Mouse (Mus musculus): ENCODE data around the gene Psmd8.
A peak's percentile ranks its signal among the peaks of the same experiment; 100 is the strongest.
"Not testable (repeated sequence)": the region's sequence is repeated elsewhere in the genome, so short reads cannot be mapped to it uniquely, and the experiment has no call there.

The Psmd8 gene

GRCm38 (mm10) chr7:29170066-29170754 is 10.3 kb downstream of the Psmd8 start, which contains the start of the genes Ggn and Spred3:
Ggn (plus strand) TSS chr7:29170210.
Spred3 (minus strand) TSS chr7:29170411.
- peak; percentile 84 for DNase-seq (ENCODE audit: low spot score)

- peak; percentile 85 for DNase-seq (ENCODE audit: low spot score)
Observed at GRCm38 (mm10) chr7:29169231-29170065, 11.1 kb downstream of the Psmd8 start.

GRCm38 (mm10) chr7:29168791-29169230 is 11.7 kb downstream of the Psmd8 start:
- DNase-seq (ENCODE audit: low spot score) = no peak

- DNase-seq (ENCODE audit: low spot score) = no peak
Observed at GRCm38 (mm10) chr7:29168121-29168695, 12.3 kb downstream of the Psmd8 start.

- no peak for DNase-seq (ENCODE audit: low spot score)
Observed at GRCm38 (mm10) chr7:29167656-29168055, 12.8 kb downstream of the Psmd8 start.

GRCm38 (mm10) chr7:29162750-29163525 is 17.6 kb downstream of the Psmd8 start:
- peak; percentile 55 for DNase-seq (ENCODE audit: low spot score)

GRCm38 (mm10) chr7:29162294-29162693 is 18.2 kb downstream of the Psmd8 start:
- no peak for DNase-seq (ENCODE audit: low spot score)

- no peak for DNase-seq (ENCODE audit: low spot score)
Observed at GRCm38 (mm10) chr7:29158264-29158663, 22.2 kb downstream of the Psmd8 start.

- peak; percentile 88 for DNase-seq (ENCODE audit: low spot score)
Observed at GRCm38 (mm10) chr7:29155838-29156782, 24.4 kb downstream of the Psmd8 start, which contains the start of gene Fam98c. Fam98c (minus strand) TSS chr7:29156234.

- peak; percentile 91 for DNase-seq (ENCODE audit: low spot score)
Observed at GRCm38 (mm10) chr7:29155196-29155837, 25.2 kb downstream of the Psmd8 start.

GRCm38 (mm10) chr7:29154018-29154720 is 26.3 kb downstream of the Psmd8 start:
- no peak for DNase-seq (ENCODE audit: low spot score)

- no peak for DNase-seq (ENCODE audit: low spot score)
Observed at GRCm38 (mm10) chr7:29151486-29151885, 29.0 kb downstream of the Psmd8 start.

- DNase-seq (ENCODE audit: low spot score) = no peak
Observed at GRCm38 (mm10) chr7:29148771-29149170, 31.7 kb downstream of the Psmd8 start.

- no peak for DNase-seq (ENCODE audit: low spot score)
Observed at GRCm38 (mm10) chr7:29146625-29147367, 33.7 kb downstream of the Psmd8 start.

- DNase-seq (ENCODE audit: low spot score) = no peak
Observed at GRCm38 (mm10) chr7:29144006-29144405, 36.5 kb downstream of the Psmd8 start.

- no peak for DNase-seq (ENCODE audit: low spot score)
Observed at GRCm38 (mm10) chr7:29141416-29141815, 39.1 kb downstream of the Psmd8 start.

GRCm38 (mm10) chr7:29139237-29139636 is 41.3 kb downstream of the Psmd8 start:
- DNase-seq (ENCODE audit: low spot score) = not testable (repeated sequence)

- DNase-seq (ENCODE audit: low spot score) = no peak
Observed at GRCm38 (mm10) chr7:29137429-29137828, 43.1 kb downstream of the Psmd8 start.

All from urinary bladder, postnatal 14 days (tissue).